Mouse (Mus musculus) midbrain, embryonic 16.5 days (tissue): ENCODE measurements around the gene Evl. TPM values are rescaled to one million over a fixed set of nuclear protein-coding genes. Genes with fewer than 3 reads are reported as not detected.
"Not testable (repeated sequence)": the region's sequence is repeated elsewhere in the genome, so short reads cannot be mapped to it uniquely, and the experiment has no call there.

Experiments used
- ATAC-seq: fragments of 200-750 bp; cut with Nextera tagmentation; 2 replicates; pipeline ENCODE4 v1.8.0; 2017; ENCODE audit warnings: moderate TSS enrichment
- H3K27ac ChIP-seq: fragments of 300-500 bp; sonication (generic); 2 replicates; pipeline ENCODE4 v1.5.1; 2014; ENCODE audit warnings: mild to moderate bottlenecking, low read length, mixed read lengths
- H3K27me3 ChIP-seq: fragments of 300-500 bp; sonication (generic); 2 replicates; pipeline ENCODE4 v1.6.1; 2014; ENCODE audit warnings: low read depth, low read length, mixed read lengths; ENCODE audit not compliant: control insufficient read depth, insufficient read depth
- H3K36me3 ChIP-seq: fragments of 300-500 bp; sonication (generic); 2 replicates; pipeline ENCODE4 v1.6.1; 2014; ENCODE audit warnings: mild to moderate bottlenecking, low read length, moderate library complexity, mixed read lengths; ENCODE audit not compliant: control insufficient read depth, insufficient read depth
- H3K4me1 ChIP-seq: fragments of 300-500 bp; sonication (generic); 2 replicates; pipeline ENCODE4 v1.6.1; 2014; ENCODE audit warnings: mild to moderate bottlenecking, low read length, mixed read lengths; ENCODE audit not compliant: control insufficient read depth, insufficient read depth
- H3K4me2 ChIP-seq: fragments of 300-500 bp; sonication (generic); 2 replicates; pipeline ENCODE4 v1.6.1; 2014; ENCODE audit warnings: mild to moderate bottlenecking, low read length, mixed read lengths
- H3K4me3 ChIP-seq: fragments of 300-500 bp; sonication (generic); 2 replicates; pipeline ENCODE4 v1.5.1; 2014; ENCODE audit warnings: low read depth, mild to moderate bottlenecking, low read length, moderate library complexity, mixed read lengths
- H3K9ac ChIP-seq: fragments of 300-500 bp; sonication (generic); 2 replicates; pipeline ENCODE4 v1.6.1; 2014; ENCODE audit warnings: low read depth, low read length, mixed read lengths
- H3K9me3 ChIP-seq: fragments of 300-500 bp; sonication (generic); replicated peaks from 2 replicates; pipeline ENCODE4 v1.6.1; 2014; ENCODE audit warnings: mild to moderate bottlenecking, low read length, mixed read lengths; ENCODE audit not compliant: control insufficient read depth, poor library complexity, severe bottlenecking
- WGBS: fragments of 180-500 bp; shearing (Covaris S2); extraction: QIAGEN DNeasy Blood & Tissue Kit; methylation state at CpG from one replicate; pipeline ENCODE4 v1.1.7; 2014; 5-methylcytosine and 5-hydroxymethylcytosine counted together
- polyA plus RNA-seq: library from polyadenylated mRNA; unstranded; fragments of >200 nt; fragmentation: Nextera tagmentation; extraction: Ambion mirVana; gene quantifications from 2 replicates; pipeline ENCODE4 v1.2.1, GENCODE M21; 2015

Evl gene
- polyA plus RNA-seq = 268 and 272 TPM in 2 replicates

- peak; percentile 85 for ATAC-seq
- Histone ChIP-seq H3K4me3 (peak within 1 kb of the TSS; percentile 80), H3K9ac (peak within 1 kb of the TSS; percentile 98), H3K9me3 (no peaks in the 10 kb centered on the region), H3K4me2 (peak within 1 kb of the TSS; percentile 86), H3K27me3 (no peaks in the 10 kb centered on the region), H3K36me3 (no peaks in the 10 kb centered on the region), H3K27ac (peak within 1 kb of the TSS; percentile 95), H3K4me1 (peaks cover 33% of the 10 kb centered on the region)
- WGBS = under 1% methylated on average over 41 of the region's 50 CpGs
Measured at GRCm38 (mm10) chr12:108554120-108554841, at the start of gene Evl. TSS of gene Evl (plus strand) at chr12:108554720.

- no peak overlapping the region for H3K4me2 ChIP-seq
- no peak for ATAC-seq
- no peak overlapping the region for H3K9ac ChIP-seq
- no peaks in the 10 kb centered on the region for H3K9me3 ChIP-seq
- H3K36me3 ChIP-seq = no peaks in the 10 kb centered on the region
- no peaks in the 10 kb centered on the region for H3K4me1 ChIP-seq
- H3K4me3 ChIP-seq = no peak overlapping the region
- H3K27ac ChIP-seq = no peak overlapping the region
- no peaks in the 10 kb centered on the region for H3K27me3 ChIP-seq
- WGBS = 68% methylated on average over 2 of the region's 2 CpGs
Measured at GRCm38 (mm10) chr12:108505846-108506245, 48.7 kb upstream of the Evl start.

DNA sequence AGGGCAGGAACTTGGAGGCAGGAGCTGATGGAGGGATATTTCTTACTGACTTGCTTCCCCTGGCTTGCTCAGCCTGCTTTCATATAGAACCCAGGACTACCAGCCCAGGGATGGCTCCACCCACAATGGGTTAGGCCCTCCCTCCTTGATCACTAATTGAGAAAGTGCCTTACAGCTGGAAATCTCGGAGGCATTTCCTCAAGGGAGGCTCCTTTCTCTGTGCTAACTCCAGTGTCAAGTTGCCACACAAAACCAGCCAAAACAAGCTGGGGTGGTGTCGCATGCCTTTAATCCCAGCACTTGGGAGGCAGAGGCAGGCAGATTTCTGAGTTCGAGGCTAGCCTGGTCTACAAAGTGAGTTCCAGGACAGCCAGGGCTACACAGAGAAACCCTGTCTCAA is 47.5 kb upstream of the Evl start:
- not testable (repeated sequence) for H3K9me3 ChIP-seq, ATAC-seq
- 87% methylated on average over 3 of the region's 3 CpGs for WGBS

GRCm38 (mm10) chr12:108510571-108510970 is 43.9 kb upstream of the Evl start:
- Histone ChIP-seq H3K9ac (no peak overlapping the region), H3K27me3 (no peaks in the 10 kb centered on the region), H3K4me1 (no peaks in the 10 kb centered on the region), H3K27ac (no peak overlapping the region), H3K36me3 (no peaks in the 10 kb centered on the region), H3K9me3 (no peaks in the 10 kb centered on the region), H3K4me3 (no peak overlapping the region), H3K4me2 (no peak overlapping the region)
- no peak for ATAC-seq
- 76% methylated on average over 7 of the region's 7 CpGs for WGBS

More for the DNA sequence above, 47.5 kb upstream of the Evl start:
- not testable (repeated sequence) for H3K4me1 ChIP-seq, H3K27ac ChIP-seq, H3K36me3 ChIP-seq, H3K9ac ChIP-seq, H3K27me3 ChIP-seq, H3K4me2 ChIP-seq, H3K4me3 ChIP-seq

GRCm38 (mm10) chr12:108511009-108511408 is 43.5 kb upstream of the Evl start:
- Histone ChIP-seq H3K4me3 (no peak overlapping the region), H3K36me3 (no peaks in the 10 kb centered on the region), H3K27ac (no peak overlapping the region), H3K4me1 (no peaks in the 10 kb centered on the region), H3K4me2 (no peak overlapping the region), H3K9me3 (no peaks in the 10 kb centered on the region), H3K27me3 (no peaks in the 10 kb centered on the region), H3K9ac (no peak overlapping the region)
- no peak for ATAC-seq
- 8% methylated on average over 3 of the region's 3 CpGs for WGBS

DNA sequence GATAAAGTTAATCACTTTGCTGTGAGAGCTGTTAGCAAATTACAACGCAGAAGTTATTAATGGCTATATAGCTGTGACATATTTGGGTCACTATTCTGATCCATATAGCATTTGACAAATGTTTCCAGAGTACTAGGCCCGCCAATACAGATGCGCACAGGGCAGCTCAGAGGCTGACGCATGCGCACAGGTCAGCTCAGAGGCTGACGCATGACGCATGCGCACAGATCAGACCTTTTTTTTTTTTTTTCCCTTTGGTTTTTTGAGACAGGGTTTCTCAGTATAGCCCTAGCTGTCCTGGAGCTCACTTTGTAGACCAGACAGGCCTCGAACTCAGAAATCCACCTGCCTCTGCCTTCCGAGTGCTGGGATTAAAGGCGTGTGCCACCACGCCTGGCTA is 39.1 kb upstream of the Evl start:
- WGBS = 94% methylated on average over 12 of the region's 12 CpGs

DNA sequence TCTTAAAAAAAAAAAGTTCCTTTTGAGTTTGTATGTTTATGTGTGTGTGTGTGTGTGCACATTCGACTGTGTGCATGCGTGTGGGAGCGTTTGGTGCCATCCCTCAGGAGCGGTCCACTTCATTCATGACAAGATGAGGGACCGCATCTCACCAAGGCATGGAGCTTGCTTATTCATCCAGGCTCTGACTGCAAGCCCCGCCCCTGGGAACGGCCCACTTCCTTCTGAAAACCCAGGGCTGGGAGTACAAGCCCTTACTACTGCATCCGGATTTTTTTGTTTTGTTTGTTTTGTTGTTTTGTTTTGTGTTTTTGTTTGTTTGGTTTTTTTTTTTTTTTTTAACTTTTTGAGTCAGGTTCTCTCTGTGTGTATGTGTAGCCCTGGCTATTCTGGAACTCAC is 35.1 kb upstream of the Evl start:
- peaks cover 15% of the 10 kb centered on the region for H3K36me3 ChIP-seq

More for the DNA sequence above, 39.1 kb upstream of the Evl start:
- H3K9ac ChIP-seq = no peak overlapping the region
- peaks cover 6% of the 10 kb centered on the region for H3K36me3 ChIP-seq
- H3K27ac ChIP-seq = no peak overlapping the region
- no peaks in the 10 kb centered on the region for H3K27me3 ChIP-seq
- no peak for ATAC-seq
- H3K4me1 ChIP-seq = no peaks in the 10 kb centered on the region
- H3K9me3 ChIP-seq = no peaks in the 10 kb centered on the region
- H3K4me2 ChIP-seq = no peak overlapping the region
- H3K4me3 ChIP-seq = no peak overlapping the region

DNA sequence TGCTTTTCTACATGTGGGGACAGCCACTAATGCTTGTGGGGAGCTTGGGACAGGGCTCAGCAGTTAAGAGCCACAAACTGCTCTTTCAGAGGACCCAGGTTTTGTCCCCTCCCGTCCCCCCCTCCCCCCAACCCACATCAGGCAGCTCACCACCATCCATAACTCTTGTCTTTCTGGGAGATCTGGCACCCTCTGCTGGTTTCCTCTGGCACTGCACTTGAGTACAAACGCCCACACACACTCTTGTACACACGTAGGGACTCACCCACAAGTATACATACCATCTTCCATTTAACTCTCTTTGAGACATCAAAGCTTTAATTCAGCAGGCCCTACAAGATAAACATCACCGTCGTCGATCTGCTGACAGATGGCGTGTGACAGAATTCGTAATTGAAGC is 25.3 kb upstream of the Evl start:
- Histone ChIP-seq H3K27me3 (no peaks in the 10 kb centered on the region), H3K4me1 (no peaks in the 10 kb centered on the region), H3K4me2 (no peak overlapping the region), H3K9me3 (no peaks in the 10 kb centered on the region), H3K27ac (no peak overlapping the region), H3K9ac (no peak overlapping the region), H3K36me3 (peaks cover 2% of the 10 kb centered on the region), H3K4me3 (no peak overlapping the region)
- 56% methylated on average over 8 of the region's 8 CpGs for WGBS
- ATAC-seq = no peak; the same call in 1 of the 2 replicates

More for the DNA sequence above, 35.1 kb upstream of the Evl start:
- H3K27ac ChIP-seq = no peak overlapping the region
- no peaks in the 10 kb centered on the region for H3K27me3 ChIP-seq
- H3K9me3 ChIP-seq = no peaks in the 10 kb centered on the region
- no peaks in the 10 kb centered on the region for H3K4me1 ChIP-seq
- WGBS = 71% methylated on average over 8 of the region's 8 CpGs
- ATAC-seq = no peak
- no peak overlapping the region for H3K9ac ChIP-seq
- H3K4me3 ChIP-seq = no peak overlapping the region
- no peak overlapping the region for H3K4me2 ChIP-seq

DNA sequence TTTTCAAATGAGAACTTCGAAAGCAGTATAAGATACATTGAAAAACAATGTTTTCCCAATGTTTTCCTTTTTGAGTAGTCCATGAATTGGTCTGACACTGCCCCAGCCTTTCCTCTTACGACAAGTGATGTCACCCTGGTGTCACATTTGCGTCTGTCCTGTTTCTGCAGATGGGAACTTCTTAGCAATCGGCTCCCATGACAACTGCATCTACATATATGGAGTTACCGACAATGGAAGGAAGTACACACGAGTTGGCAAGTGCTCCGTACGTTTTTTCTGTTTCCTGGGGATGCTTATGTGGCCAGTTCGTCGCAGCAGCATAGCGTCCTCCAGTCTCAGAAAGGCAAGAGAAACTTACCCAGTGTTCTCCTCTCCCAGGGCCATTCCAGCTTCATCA is 20.0 kb upstream of the Evl start:
- 90% methylated on average over 11 of the region's 11 CpGs for WGBS
- ATAC-seq = no peak
- Histone ChIP-seq H3K4me2 (no peak overlapping the region), H3K27ac (no peak overlapping the region), H3K4me3 (no peak overlapping the region), H3K36me3 (peaks cover 22% of the 10 kb centered on the region), H3K9me3 (no peaks in the 10 kb centered on the region), H3K4me1 (no peaks in the 10 kb centered on the region), H3K9ac (no peak overlapping the region), H3K27me3 (no peaks in the 10 kb centered on the region)
